Mouse (Mus musculus) lung, adult 2 months (tissue): ENCODE measurements around the gene 1700017B05Rik.

ENCODE experiments used
- CTCF ChIP-seq: fragments of 200-500 bp; IDR thresholded peaks from 2 replicates; pipeline ENCODE4 v1.5.1; 2011; ENCODE audit warnings: mild to moderate bottlenecking, low read length, control low read depth; ENCODE audit not compliant: insufficient read depth
- POLR2A ChIP-seq: fragments of 200-500 bp; IDR thresholded peaks from 2 replicates; pipeline ENCODE4 v1.6.1; 2011; ENCODE audit warnings: low read depth, mild to moderate bottlenecking, control low read depth, low read length, borderline replicate concordance; ENCODE audit errors: extremely low read depth

GRCm38 (mm10) chr9:57265125-57265524 lies 2.7 kb upstream of the 1700017B05Rik start:
- TF ChIP-seq CTCF (no peak), POLR2A (no peak)
